Mouse (Mus musculus): ENCODE measurements at regions not wholly inside any gene's neighbourhood (a gene's known extent, or its start where the extent isn't known, plus 50 kb on each side); places are given as distances from the start of the nearest gene placed in this dataset.
"Not testable (repeated sequence)": the region's sequence is repeated elsewhere in the genome, so short reads cannot be mapped to it uniquely, and the experiment has no call there.

DNA sequence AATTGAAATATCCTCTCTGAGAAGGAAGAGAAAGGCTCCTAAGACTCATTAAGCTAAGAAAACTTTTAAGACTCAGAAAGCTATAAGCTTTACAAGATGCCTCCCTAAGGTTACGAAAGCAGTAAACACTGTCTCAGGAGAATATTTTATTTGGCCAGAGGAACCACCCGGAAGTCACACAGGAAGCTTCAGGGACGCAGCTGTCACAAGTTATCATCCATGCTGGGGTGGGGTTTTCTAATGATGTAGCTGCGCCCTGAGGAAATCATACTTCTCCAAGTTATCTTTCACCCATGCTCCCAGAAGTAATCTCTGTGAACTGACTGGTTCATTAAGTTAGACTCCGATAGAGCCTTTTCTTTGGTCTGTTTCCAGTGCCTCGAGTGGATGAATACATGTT lies 102.0 kb upstream of the Fam78b start:
- Histone ChIP-seq H3K27ac (ENCODE audit: low read depth) (no peak overlapping the region), H3K4me3 (ENCODE audit: low read depth, low read length) (no peak overlapping the region), H3K27me3 (replicated peaks; ENCODE audit: control insufficient read depth, insufficient read depth, low read length) (no peaks in the 10 kb centered on the region), H3K4me2 (ENCODE audit: low read length) (no peak overlapping the region), H3K36me3 (ENCODE audit: control insufficient read depth, insufficient read depth, low read length) (no peaks in the 10 kb centered on the region), H3K9me3 (ENCODE audit: control insufficient read depth, low read length) (no peaks in the 10 kb centered on the region), H3K9ac (ENCODE audit: low read length) (no peak overlapping the region), H3K4me1 (replicated peaks; ENCODE audit: control insufficient read depth, insufficient read depth, low read length) (peaks cover 8% of the 10 kb centered on the region; the same call in 1 of the 2 replicates)
- ATAC-seq (replicated peaks; ENCODE audit: low FRiP score, low TSS enrichment, low read depth) (no peak), DNase-seq (ENCODE audit: low spot score) (no peak)
- 69% methylated on average over 6 of the region's 6 CpGs for WGBS

DNA sequence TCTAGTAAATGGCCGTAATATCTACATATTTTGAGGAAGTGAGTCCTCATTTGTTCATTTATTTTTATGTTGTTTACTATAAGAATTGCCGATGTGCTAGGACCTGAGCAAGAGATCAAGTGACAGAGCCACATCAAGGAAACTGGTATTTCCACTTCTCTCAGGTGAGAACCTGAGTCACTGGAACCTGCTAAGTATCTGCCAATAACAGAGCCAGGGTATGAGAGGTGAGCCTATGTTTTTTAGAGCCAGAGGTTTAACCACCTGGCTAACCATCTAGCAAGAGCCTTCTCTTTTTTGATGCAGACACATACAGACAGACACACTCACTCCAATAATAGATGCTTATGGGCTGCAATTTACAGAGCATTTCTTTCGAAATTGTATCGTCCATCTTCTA lies 101.2 kb upstream of the Fam78b start:
- DNase-seq (ENCODE audit: low spot score), result no peak

DNA sequence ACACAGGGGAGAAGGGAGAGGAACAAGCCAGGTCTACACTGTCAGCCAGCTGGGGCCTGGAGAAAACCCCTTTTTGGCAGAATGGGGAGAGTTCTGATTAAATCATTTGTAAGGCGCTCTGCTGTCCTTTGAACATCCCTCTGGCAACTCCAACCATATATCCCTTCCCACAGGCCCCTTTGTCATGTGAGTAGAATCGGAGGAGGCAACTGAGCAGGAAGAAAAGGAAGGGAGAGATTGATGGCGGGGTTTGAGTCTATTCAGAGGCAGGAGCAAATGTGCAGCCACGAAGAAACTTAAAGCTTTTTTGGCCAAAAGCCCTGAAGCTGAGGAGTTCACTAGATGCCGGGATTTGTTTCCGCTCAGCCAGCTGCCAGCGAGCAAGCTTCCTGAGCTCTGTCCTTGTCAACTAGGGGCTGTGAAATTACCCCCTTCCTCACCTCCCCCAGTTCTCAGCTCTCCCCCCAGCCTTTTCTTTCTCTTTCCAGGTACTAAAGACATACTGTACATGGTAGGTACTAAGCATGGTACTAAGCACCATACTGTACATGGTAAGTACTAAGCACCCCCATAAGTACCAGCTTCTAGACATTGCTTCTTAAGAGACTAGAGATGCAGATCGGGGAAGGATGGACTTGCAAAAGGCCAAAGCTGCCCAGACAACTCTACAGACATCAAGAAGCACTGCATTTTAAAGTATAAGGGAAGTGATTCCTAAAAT lies 100.6 kb upstream of the Fam78b start:
- Histone ChIP-seq H3K27me3 (replicated peaks; ENCODE audit: control insufficient read depth, insufficient read depth, low read length) (no peaks in the 10 kb centered on the region), H3K4me1 (replicated peaks; ENCODE audit: control insufficient read depth, insufficient read depth, low read length) (peaks cover 8% of the 10 kb centered on the region; the same call in 1 of the 2 replicates), H3K9ac (ENCODE audit: low read length) (no peak overlapping the region), H3K9me3 (ENCODE audit: control insufficient read depth, low read length) (no peaks in the 10 kb centered on the region), H3K4me2 (ENCODE audit: low read length) (no peak overlapping the region), H3K27ac (ENCODE audit: low read depth) (no peak overlapping the region; the same call in 1 of the 2 replicates), H3K4me3 (ENCODE audit: low read depth, low read length) (no peak overlapping the region), H3K36me3 (ENCODE audit: control insufficient read depth, insufficient read depth, low read length) (no peaks in the 10 kb centered on the region)
- DNase-seq (ENCODE audit: low spot score), result peak; percentile 52
- 31% methylated on average over 8 of the region's 8 CpGs for WGBS
- ATAC-seq (replicated peaks; ENCODE audit: low FRiP score, low TSS enrichment, low read depth), result no peak

More for the DNA sequence above, 101.2 kb upstream of the Fam78b start:
- no peak overlapping the region for H3K4me2 ChIP-seq (ENCODE audit: low read length)
- no peak overlapping the region; the same call in 1 of the 2 replicates for H3K27ac ChIP-seq (ENCODE audit: low read depth)
- WGBS, result 70% methylated on average over 4 of the region's 4 CpGs
- H3K4me3 ChIP-seq (ENCODE audit: low read depth, low read length), result no peak overlapping the region
- ATAC-seq (replicated peaks; ENCODE audit: low FRiP score, low TSS enrichment, low read depth), result no peak
- no peaks in the 10 kb centered on the region for H3K9me3 ChIP-seq (ENCODE audit: control insufficient read depth, low read length)
- H3K36me3 ChIP-seq (ENCODE audit: control insufficient read depth, insufficient read depth, low read length), result no peaks in the 10 kb centered on the region
- no peaks in the 10 kb centered on the region for H3K27me3 ChIP-seq (replicated peaks; ENCODE audit: control insufficient read depth, insufficient read depth, low read length)
- peaks cover 8% of the 10 kb centered on the region; the same call in 1 of the 2 replicates for H3K4me1 ChIP-seq (replicated peaks; ENCODE audit: control insufficient read depth, insufficient read depth, low read length)
- no peak overlapping the region for H3K9ac ChIP-seq (ENCODE audit: low read length)

DNA sequence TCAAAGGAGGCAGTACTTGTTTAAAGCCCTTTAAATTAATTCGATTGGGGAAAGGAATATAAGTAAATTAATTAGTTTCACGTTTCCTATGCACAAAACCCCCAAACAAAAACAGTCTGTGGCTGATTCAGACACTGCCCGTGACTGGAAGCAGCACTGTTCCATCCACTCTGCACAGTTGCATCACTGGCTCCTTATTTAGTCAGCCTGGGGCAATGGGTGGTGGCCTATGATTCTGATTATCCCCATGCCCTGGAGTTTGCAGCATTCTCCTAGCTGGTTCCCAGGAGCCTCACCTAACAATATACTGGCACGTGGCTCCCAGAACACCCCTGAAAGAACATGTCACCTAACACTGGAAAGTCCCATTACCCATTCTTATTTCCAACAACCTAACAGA lies 99.6 kb upstream of the Fam78b start:
- H3K4me1 ChIP-seq (replicated peaks; ENCODE audit: control insufficient read depth, insufficient read depth, low read length), result peaks cover 8% of the 10 kb centered on the region; the same call in 1 of the 2 replicates
- H3K27me3 ChIP-seq (replicated peaks; ENCODE audit: control insufficient read depth, insufficient read depth, low read length), result no peaks in the 10 kb centered on the region
- ATAC-seq (replicated peaks; ENCODE audit: low FRiP score, low TSS enrichment, low read depth), result no peak
- H3K27ac ChIP-seq (ENCODE audit: low read depth), result no peak overlapping the region
- DNase-seq (ENCODE audit: low spot score), result no peak
- H3K4me3 ChIP-seq (ENCODE audit: low read depth, low read length), result no peak overlapping the region
- no peaks in the 10 kb centered on the region for H3K9me3 ChIP-seq (ENCODE audit: control insufficient read depth, low read length)
- 65% methylated on average over 4 of the region's 4 CpGs for WGBS
- H3K36me3 ChIP-seq (ENCODE audit: control insufficient read depth, insufficient read depth, low read length), result no peaks in the 10 kb centered on the region
- H3K9ac ChIP-seq (ENCODE audit: low read length), result no peak overlapping the region
- H3K4me2 ChIP-seq (ENCODE audit: low read length), result no peak overlapping the region

DNA sequence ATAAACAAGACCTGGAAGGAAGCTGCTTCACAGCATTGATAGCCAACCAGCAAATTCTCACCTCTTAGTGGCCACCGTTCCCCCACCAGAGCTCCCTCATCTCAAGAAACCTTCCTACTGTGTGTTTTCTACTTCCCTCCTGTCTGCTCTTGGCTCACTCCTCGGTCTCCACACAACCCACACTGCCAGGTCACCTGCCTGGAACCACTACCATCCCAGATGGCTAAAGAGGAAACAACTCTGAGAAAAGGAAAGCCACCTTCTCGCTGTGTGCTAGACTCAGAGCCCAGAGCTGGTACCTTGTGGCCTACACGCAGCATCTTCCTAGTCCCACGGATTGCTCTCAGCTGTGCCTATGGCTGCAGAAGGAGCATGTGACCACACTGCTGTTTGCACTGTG lies 97.8 kb upstream of the Fam78b start:
- Histone ChIP-seq H3K4me2 (ENCODE audit: low read length) (no peak overlapping the region), H3K4me1 (replicated peaks; ENCODE audit: control insufficient read depth, insufficient read depth, low read length) (peaks cover 8% of the 10 kb centered on the region; the same call in 1 of the 2 replicates), H3K36me3 (ENCODE audit: control insufficient read depth, insufficient read depth, low read length) (no peaks in the 10 kb centered on the region), H3K4me3 (ENCODE audit: low read depth, low read length) (no peak overlapping the region), H3K9ac (ENCODE audit: low read length) (no peak overlapping the region), H3K27me3 (replicated peaks; ENCODE audit: control insufficient read depth, insufficient read depth, low read length) (no peaks in the 10 kb centered on the region), H3K9me3 (ENCODE audit: control insufficient read depth, low read length) (no peaks in the 10 kb centered on the region), H3K27ac (ENCODE audit: low read depth) (no peak overlapping the region)
- DNase-seq (ENCODE audit: low spot score), result no peak
- ATAC-seq (replicated peaks; ENCODE audit: low FRiP score, low TSS enrichment, low read depth), result no peak
- 85% methylated on average over 5 of the region's 5 CpGs for WGBS

DNA sequence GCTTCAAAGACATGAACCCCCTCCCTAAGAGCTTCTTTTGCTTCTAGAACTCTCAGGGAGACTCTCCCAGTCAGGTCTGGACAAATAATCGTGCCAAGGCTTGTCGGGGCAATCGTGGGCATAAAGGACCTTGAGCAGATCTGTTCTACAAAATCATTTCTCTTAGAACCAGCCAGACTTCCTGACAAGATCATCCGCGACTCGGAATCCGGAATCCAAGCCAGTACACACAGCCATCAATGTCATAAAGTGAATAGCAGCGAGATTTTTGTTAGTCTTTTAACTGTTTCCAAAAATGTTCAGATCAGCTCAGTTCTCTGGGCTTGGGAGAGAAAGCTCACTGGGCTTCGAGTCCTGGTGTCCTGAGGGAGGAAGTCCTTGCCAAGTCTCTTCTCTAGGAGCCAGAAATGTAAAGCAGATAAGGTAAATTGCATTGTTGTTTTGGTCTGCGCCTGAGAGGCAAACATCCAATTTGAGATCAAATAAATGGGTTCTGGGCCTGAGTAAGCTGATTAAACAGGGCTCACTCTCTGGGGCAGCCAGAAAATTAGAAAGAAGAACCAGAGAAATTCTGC lies 92.9 kb upstream of the Fam78b start:
- DNase-seq (ENCODE audit: low spot score), result no peak
- H3K4me3 ChIP-seq (ENCODE audit: low read depth, low read length), result no peak overlapping the region
- no peaks in the 10 kb centered on the region for H3K9me3 ChIP-seq (ENCODE audit: control insufficient read depth, low read length)
- no peaks in the 10 kb centered on the region for H3K27me3 ChIP-seq (replicated peaks; ENCODE audit: control insufficient read depth, insufficient read depth, low read length)
- no peak for ATAC-seq (replicated peaks; ENCODE audit: low FRiP score, low TSS enrichment, low read depth)
- no peak overlapping the region for H3K4me2 ChIP-seq (ENCODE audit: low read length)
- WGBS, result 74% methylated on average over 10 of the region's 10 CpGs
- H3K36me3 ChIP-seq (ENCODE audit: control insufficient read depth, insufficient read depth, low read length), result no peaks in the 10 kb centered on the region
- H3K9ac ChIP-seq (ENCODE audit: low read length), result no peak overlapping the region
- no peaks in the 10 kb centered on the region for H3K4me1 ChIP-seq (replicated peaks; ENCODE audit: control insufficient read depth, insufficient read depth, low read length)
- H3K27ac ChIP-seq (ENCODE audit: low read depth), result no peak overlapping the region

DNA sequence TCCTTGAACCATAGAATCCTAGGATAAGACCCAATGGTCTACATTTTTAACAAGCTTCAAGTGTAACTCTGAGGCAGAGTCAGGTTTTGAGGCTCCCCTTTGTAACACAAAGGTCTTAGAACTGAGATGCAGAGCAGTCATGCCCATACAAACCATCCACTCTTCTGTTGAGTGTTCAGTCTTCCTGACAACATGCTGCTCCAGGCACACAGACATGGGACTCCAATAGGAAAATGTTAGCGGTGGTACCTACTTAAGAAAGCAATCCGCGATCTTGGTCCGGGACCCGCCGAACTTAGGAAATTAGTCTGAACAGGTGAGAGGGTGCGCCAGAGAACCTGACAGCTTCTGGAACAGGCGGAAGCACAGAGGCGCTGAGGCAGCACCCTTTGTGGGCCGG lies 89.0 kb upstream of the Fam78b start:
- WGBS, result 94% methylated on average over 7 of the region's 10 CpGs
- not testable (repeated sequence) for H3K4me2 ChIP-seq (ENCODE audit: low read length); H3K4me3 ChIP-seq (ENCODE audit: low read depth, low read length); H3K4me1 ChIP-seq (replicated peaks; ENCODE audit: control insufficient read depth, insufficient read depth, low read length); H3K9me3 ChIP-seq (ENCODE audit: control insufficient read depth, low read length); H3K36me3 ChIP-seq (ENCODE audit: control insufficient read depth, insufficient read depth, low read length); H3K27ac ChIP-seq (ENCODE audit: low read depth); H3K27me3 ChIP-seq (replicated peaks; ENCODE audit: control insufficient read depth, insufficient read depth, low read length); H3K9ac ChIP-seq (ENCODE audit: low read length); ATAC-seq (replicated peaks; ENCODE audit: low FRiP score, low TSS enrichment, low read depth); DNase-seq (ENCODE audit: low spot score)

DNA sequence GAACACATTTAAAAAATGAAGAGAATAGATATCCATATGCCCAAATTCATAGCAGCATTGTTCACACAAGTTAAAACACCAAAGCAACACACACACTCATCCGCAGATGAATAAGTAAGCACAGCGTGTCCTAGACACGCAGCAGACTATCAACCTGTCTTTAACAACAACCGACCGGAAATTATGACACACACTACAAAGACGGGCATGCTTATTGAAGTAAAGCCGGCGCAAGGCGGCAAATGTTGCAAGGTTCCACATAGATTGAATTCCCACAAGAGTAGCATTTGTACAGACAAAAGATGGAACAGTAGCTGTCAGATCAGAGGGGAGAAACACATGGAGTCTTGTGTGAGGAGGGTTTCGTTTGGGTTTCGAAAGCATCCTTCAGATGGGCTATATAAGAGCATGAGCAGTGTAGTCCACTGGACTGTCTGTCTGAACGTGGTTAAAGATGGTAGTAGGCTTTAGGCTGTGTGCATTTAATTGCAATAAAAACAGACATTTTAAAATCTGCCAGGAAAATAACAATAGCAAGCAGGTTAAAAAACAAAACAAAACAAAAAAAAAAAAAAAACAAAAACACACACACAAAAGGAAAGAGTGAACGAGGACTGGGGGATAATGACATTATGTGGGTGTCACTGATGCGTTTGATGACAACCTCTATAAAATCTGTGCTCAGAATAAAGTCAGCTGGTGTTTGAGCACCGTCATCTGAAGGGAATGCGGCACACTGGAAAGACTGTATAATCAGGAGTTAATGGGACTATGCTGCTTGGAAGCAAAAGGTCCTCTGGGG lies 78.1 kb upstream of the Fam78b start:
- Histone ChIP-seq H3K4me1 (replicated peaks; ENCODE audit: control insufficient read depth, insufficient read depth, low read length) (no peaks in the 10 kb centered on the region), H3K27me3 (replicated peaks; ENCODE audit: control insufficient read depth, insufficient read depth, low read length) (no peaks in the 10 kb centered on the region), H3K36me3 (ENCODE audit: control insufficient read depth, insufficient read depth, low read length) (no peaks in the 10 kb centered on the region), H3K27ac (ENCODE audit: low read depth) (no peak overlapping the region), H3K4me3 (ENCODE audit: low read depth, low read length) (no peak overlapping the region), H3K9me3 (ENCODE audit: control insufficient read depth, low read length) (no peaks in the 10 kb centered on the region), H3K4me2 (ENCODE audit: low read length) (no peak overlapping the region), H3K9ac (ENCODE audit: low read length) (no peak overlapping the region)
- ATAC-seq (replicated peaks; ENCODE audit: low FRiP score, low TSS enrichment, low read depth) (no peak), DNase-seq (ENCODE audit: low spot score) (no peak)
- WGBS, result 88% methylated on average over 16 of the region's 16 CpGs

Data from intestine, embryonic 14.5 days (tissue).